Mouse (Mus musculus): Measurements from ENCODE around the gene Gp6. TPM values are rescaled to one million over a fixed set of nuclear protein-coding genes. Genes with fewer than 3 reads are reported as not detected.

Gp6 gene
- total RNA-seq, 2 experiments from 2014 or later = not detected

GRCm38 (mm10) chr7:4323301-4323700 lies 74.2 kb downstream of the Gp6 start:
- Histone ChIP-seq H3K27ac (no peak overlapping the region), H3K4me3 (no peak overlapping the region)
- no peak for TF ChIP-seq CTCF (conservative IDR thresholded peaks at IDR 0.05)
- no peak for DNase-seq (ENCODE audit: low spot score in 2 of 2)

Small RNA genes lying within 50 kb of the gene (microRNA-seq; reads per million reads assigned to microRNA genes)
- gene Gm24605 = 0 reads per million in 2 experiments
- 0 reads per million in 2 experiments for gene Gm24752
- gene Gm25349 = 0 reads per million in 2 experiments

Other genes with a start within 250 kb of the Gp6 start
- gene Leng9, start 247.4 kb downstream of the Gp6 start, total RNA-seq (2021) = 1 to 10 TPM; 5.6 to 6.6 TPM
- 1 to 10 TPM; 1.1 to 1.7 TPM for gene Cdc42ep5, start 232.9 kb downstream of the Gp6 start, total RNA-seq (2021)
- not detected for gene Lilra5, start 160.0 kb downstream of the Gp6 start, total RNA-seq (2021)
- gene Ncr1, start 60.0 kb downstream of the Gp6 start, total RNA-seq (2021) = not detected
- 10 to 100 TPM; 25.2 to 28.4 TPM for gene Rdh13, start 47.9 kb upstream of the Gp6 start, total RNA-seq (2021)
- 1 to 10 TPM; 7.8 to 8.9 TPM for gene Eps8l1, start 62.9 kb upstream of the Gp6 start, total RNA-seq (2021)
- gene Ppp1r12c, start 103.9 kb upstream of the Gp6 start, total RNA-seq (2021) = 100 to 1,000 TPM; 157 to 161 TPM
- 1 to 10 TPM; 1.7 to 4.0 TPM for gene Tnnt1, start 118.6 kb upstream of the Gp6 start, total RNA-seq (2021)
- under 1 TPM in 1 of 2 experiments, not detected in 1; 0.64 TPM for gene Tnni3, start 126.5 kb upstream of the Gp6 start, total RNA-seq (2021)
- under 1 TPM; 0.47 to 0.64 TPM for gene Dnaaf3, start 134.7 kb upstream of the Gp6 start, total RNA-seq (2021)
- 100 to 1,000 TPM; 199 to 217 TPM for gene Syt5, start 149.8 kb upstream of the Gp6 start, total RNA-seq (2021)
- under 1 TPM; 0.18 to 0.22 TPM for gene Ptprh, start 206.3 kb upstream of the Gp6 start, total RNA-seq (2021)
- 10 to 100 TPM; 17.8 to 21.8 TPM for gene Tmem86b, start 233.7 kb upstream of the Gp6 start, total RNA-seq (2021)

Measured in layer of hippocampus, adult 2 months (tissue).